Mouse (Mus musculus): ENCODE measurements around the gene Slitrk4. TPM values are rescaled to one million over a fixed set of nuclear protein-coding genes. Genes with fewer than 3 reads are reported as not detected.

The Slitrk4 gene
- 5.7 and 5.9 TPM in 2 replicates for polyA plus RNA-seq (2016; fragmentation: Nextera tagmentation; extraction: Ambion mirVana)

- H3K4me2 ChIP-seq (replicated peaks) = peak within 1 kb of the TSS; percentile 62
- no peaks in the 10 kb centered on the region for H3K4me1 ChIP-seq
- peak within 1 kb of the TSS; percentile 49 for H3K4me3 ChIP-seq
- H3K9me3 ChIP-seq (replicated peaks) = no peaks in the 10 kb centered on the region
- no peaks in the 10 kb centered on the region for H3K27me3 ChIP-seq
- 15% methylated on average over 51 of the region's 54 CpGs for WGBS
- H3K27ac ChIP-seq = 0 out of 2 replicates have a peak within 1 kb of the TSS, but pooled peaks have one; percentile 7
- peak; percentile 83 for ATAC-seq (ENCODE audit: low FRiP score)
- H3K36me3 ChIP-seq = no peaks in the 10 kb centered on the region
- peak within 1 kb of the TSS; percentile 59 for H3K9ac ChIP-seq
These were observed at the start of gene Slitrk4 for GRCm38 (mm10) chrX:64276290-64277125. Gene Slitrk4 (minus strand): TSS chrX:64276996.

- H3K27me3 ChIP-seq = no peaks in the 10 kb centered on the region
- H3K9me3 ChIP-seq (replicated peaks) = no peaks in the 10 kb centered on the region
- no peak for ATAC-seq (ENCODE audit: low FRiP score)
- H3K4me2 ChIP-seq (replicated peaks) = no peak overlapping the region
- WGBS = 69% methylated on average over 2 of the region's 2 CpGs
- H3K4me1 ChIP-seq = no peaks in the 10 kb centered on the region
- H3K27ac ChIP-seq = no peak overlapping the region
- no peaks in the 10 kb centered on the region for H3K36me3 ChIP-seq
- no peak overlapping the region for H3K4me3 ChIP-seq
- H3K9ac ChIP-seq = no peak overlapping the region
These were observed 42.7 kb upstream of the Slitrk4 start for GRCm38 (mm10) chrX:64319501-64319900.

GRCm38 (mm10) chrX:64277991-64278301 is 1.1 kb upstream of the Slitrk4 start:
- Histone ChIP-seq H3K4me1 (no peaks in the 10 kb centered on the region), H3K4me3 (no peak overlapping the region)
- 21% methylated on average over 6 of the region's 6 CpGs for WGBS

GRCm38 (mm10) chrX:64277126-64277990 is 562 bp upstream of the Slitrk4 start:
- peak; percentile 55 for ATAC-seq (ENCODE audit: low FRiP score)
- no peak overlapping the region for H3K27ac ChIP-seq
- H3K9me3 ChIP-seq (replicated peaks) = no peaks in the 10 kb centered on the region
- H3K36me3 ChIP-seq = no peaks in the 10 kb centered on the region
- H3K27me3 ChIP-seq = no peaks in the 10 kb centered on the region
- H3K4me1 ChIP-seq = no peaks in the 10 kb centered on the region
- peak overlapping the region; percentile 59 for H3K9ac ChIP-seq
- peak overlapping the region; percentile 62 for H3K4me2 ChIP-seq (replicated peaks)
- 14% methylated on average over 22 of the region's 22 CpGs for WGBS
- peak overlapping the region; percentile 49 for H3K4me3 ChIP-seq

More at GRCm38 (mm10) chrX:64277991-64278301, 1.1 kb upstream of the Slitrk4 start:
- peak overlapping the region; percentile 62 for H3K4me2 ChIP-seq (replicated peaks)
- no peaks in the 10 kb centered on the region for H3K36me3 ChIP-seq
- H3K27ac ChIP-seq = no peak overlapping the region
- H3K27me3 ChIP-seq = no peaks in the 10 kb centered on the region
- H3K9me3 ChIP-seq (replicated peaks) = no peaks in the 10 kb centered on the region
- ATAC-seq (ENCODE audit: low FRiP score) = no peak
- H3K9ac ChIP-seq = no peak overlapping the region

GRCm38 (mm10) chrX:64275501-64276289 is 1.1 kb downstream of the Slitrk4 start:
- Histone ChIP-seq H3K9ac (peak overlapping the region; percentile 59), H3K27me3 (no peaks in the 10 kb centered on the region), H3K27ac (0 out of 2 replicates have a peak overlapping the region, but pooled peaks have one; percentile 7), H3K36me3 (no peaks in the 10 kb centered on the region), H3K4me2 (replicated peaks) (peak overlapping the region; percentile 62), H3K4me3 (peak overlapping the region; percentile 49), H3K9me3 (replicated peaks) (no peaks in the 10 kb centered on the region), H3K4me1 (no peaks in the 10 kb centered on the region)
- ATAC-seq (ENCODE audit: low FRiP score) = peak; percentile 68
- WGBS = 14% methylated on average over 40 of the region's 41 CpGs

GRCm38 (mm10) chrX:64263481-64263880 is 13.3 kb downstream of the Slitrk4 start:
- Histone ChIP-seq H3K36me3 (no peaks in the 10 kb centered on the region), H3K4me3 (no peak overlapping the region), H3K27ac (no peak overlapping the region), H3K9me3 (replicated peaks) (no peaks in the 10 kb centered on the region), H3K4me2 (replicated peaks) (no peak overlapping the region), H3K27me3 (no peaks in the 10 kb centered on the region), H3K9ac (no peak overlapping the region), H3K4me1 (no peaks in the 10 kb centered on the region)
- ATAC-seq (ENCODE audit: low FRiP score) = no peak
- 65% methylated on average over 1 of the region's 1 CpGs for WGBS

Other genes with a start within 250 kb of the Slitrk4 start
- gene Gm6760, start 124.8 kb downstream of the Slitrk4 start, polyA plus RNA-seq (2016; fragmentation: Nextera tagmentation; extraction: Ambion mirVana) = not detected in 2 replicates
- 0.42 and 0.62 TPM in 2 replicates for gene 3830417A13Rik, start 103.4 kb downstream of the Slitrk4 start, polyA plus RNA-seq (2016; fragmentation: Nextera tagmentation; extraction: Ambion mirVana)